Mouse (Mus musculus): Measurements from ENCODE around the gene Naip1. TPM values are rescaled to one million over a fixed set of nuclear protein-coding genes. Genes with fewer than 3 reads are reported as not detected.
"Not testable (repeated sequence)": the region's sequence is repeated elsewhere in the genome, so short reads cannot be mapped to it uniquely, and the experiment has no call there.

Naip1 gene
- polyA plus RNA-seq, 1 experiment = 0.06 TPM

DNA sequence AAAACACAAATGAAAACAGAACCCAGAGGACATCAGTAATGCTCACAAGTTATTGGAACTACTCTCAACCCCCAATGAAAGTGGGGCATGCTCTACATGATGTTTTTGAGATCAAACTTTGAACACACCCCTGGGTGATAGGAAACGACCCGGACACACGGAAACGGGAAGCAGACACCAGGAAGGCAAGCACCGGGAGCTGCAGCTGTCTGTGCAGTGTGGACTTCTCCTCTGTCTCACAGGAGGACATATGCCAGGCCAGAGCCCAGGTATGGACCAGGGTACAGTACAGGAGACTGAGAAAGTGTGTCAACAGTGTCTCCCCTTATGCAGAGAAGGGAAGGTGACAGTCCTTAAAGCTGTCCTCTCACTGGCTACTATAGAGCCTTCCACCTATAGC is 43.5 kb downstream of the Naip1 start:
- Histone ChIP-seq H3K79me2 (ENCODE audit: control insufficient read depth, insufficient read depth) (no peaks in the 10 kb centered on the region), H3ac (ENCODE audit: control insufficient read depth, insufficient read length, low read depth) (no peak overlapping the region), H3K4me3 (ENCODE audit: insufficient read depth, poor library complexity, severe bottlenecking) (no peak overlapping the region), H3K36me3 (ENCODE audit: control insufficient read depth, insufficient read depth) (no peaks in the 10 kb centered on the region), H3K27me3 (ENCODE audit: control insufficient read depth, insufficient read depth, insufficient read length) (peaks cover 13% of the 10 kb centered on the region), H3K79me3 (ENCODE audit: low read depth) (no peaks in the 10 kb centered on the region)
- TF ChIP-seq MYOG (IDR thresholded peaks at IDR 0.05; ENCODE audit: control insufficient read depth, extremely low read depth, insufficient read length) (no peak), FOSL1 (IDR thresholded peaks at IDR 0.05; ENCODE audit: insufficient read depth, low read length, poor library complexity, severe bottlenecking) (no peak), CTCF (IDR thresholded peaks at IDR 0.05; ENCODE audit: control insufficient read depth, insufficient read depth, insufficient read length) (no peak), USF1 (IDR thresholded peaks at IDR 0.05; ENCODE audit: low read depth) (no peak), MAX (IDR thresholded peaks at IDR 0.05) (no peak), MYOD1 (IDR thresholded peaks at IDR 0.05; ENCODE audit: control insufficient read depth, insufficient read length, low read depth) (no peak), CEBPB (IDR thresholded peaks at IDR 0.05; ENCODE audit: low read depth) (no peak)

- Histone ChIP-seq H3K79me2 (ENCODE audit: control insufficient read depth, insufficient read depth) (no peaks in the 10 kb centered on the region), H3ac (ENCODE audit: control insufficient read depth, insufficient read length, low read depth) (no peak overlapping the region), H3K4me3 (ENCODE audit: insufficient read depth, poor library complexity, severe bottlenecking) (no peak overlapping the region), H3K79me3 (ENCODE audit: low read depth) (no peaks in the 10 kb centered on the region), H3K27me3 (ENCODE audit: control insufficient read depth, insufficient read depth, insufficient read length) (peaks cover 17% of the 10 kb centered on the region), H3K36me3 (ENCODE audit: control insufficient read depth, insufficient read depth) (no peaks in the 10 kb centered on the region)
- TF ChIP-seq MAX (IDR thresholded peaks at IDR 0.05) = no peak
- no peak for TF ChIP-seq CTCF (IDR thresholded peaks at IDR 0.05; ENCODE audit: control insufficient read depth, insufficient read depth, insufficient read length)
- no peak for TF ChIP-seq MYOG (IDR thresholded peaks at IDR 0.05; ENCODE audit: control insufficient read depth, extremely low read depth, insufficient read length)
- TF ChIP-seq MYOD1 (IDR thresholded peaks at IDR 0.05; ENCODE audit: control insufficient read depth, insufficient read length, low read depth) = no peak
- no peak for TF ChIP-seq FOSL1 (IDR thresholded peaks at IDR 0.05; ENCODE audit: insufficient read depth, low read length, poor library complexity, severe bottlenecking)
- no peak for TF ChIP-seq USF1 (IDR thresholded peaks at IDR 0.05; ENCODE audit: low read depth)
These were observed 44.4 kb downstream of the Naip1 start for GRCm38 (mm10) chr13:100408242-100408641.

DNA sequence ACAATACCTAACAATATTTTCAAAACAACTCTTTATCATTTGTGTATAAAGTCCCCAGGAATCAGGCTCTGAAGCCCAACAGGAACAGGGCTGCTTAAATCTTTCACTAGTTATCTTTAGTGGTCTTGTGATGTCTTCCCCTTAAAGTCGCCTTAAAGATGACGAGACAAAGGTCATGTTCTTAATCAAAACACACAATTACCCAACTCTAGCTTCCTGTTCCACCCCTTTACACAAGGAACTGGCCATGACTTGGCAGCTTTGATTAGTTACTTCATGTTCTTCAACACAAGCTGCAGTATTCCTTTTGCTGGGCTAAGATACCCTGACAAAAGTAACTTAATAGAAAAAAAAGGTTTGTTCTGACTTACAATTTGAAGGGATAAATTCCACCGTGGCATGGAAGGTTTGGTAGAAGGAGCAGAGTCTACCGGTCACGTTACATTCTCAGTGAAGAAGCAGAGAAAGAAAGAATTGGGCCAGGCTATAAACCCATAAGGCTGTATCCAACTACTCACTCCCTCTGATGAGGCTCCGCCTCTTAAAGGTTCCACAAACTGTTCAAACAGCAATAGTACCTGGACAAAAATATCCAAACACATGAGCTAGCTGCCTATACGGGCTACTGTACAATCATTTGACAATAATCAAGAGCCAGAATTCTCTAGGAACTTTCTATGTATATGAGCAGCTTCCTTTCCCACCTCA is 49.6 kb downstream of the Naip1 start:
- not testable (repeated sequence) for H3K36me3 ChIP-seq (ENCODE audit: control insufficient read depth, insufficient read depth); H3K4me3 ChIP-seq (ENCODE audit: insufficient read depth, poor library complexity, severe bottlenecking); H3K79me2 ChIP-seq (ENCODE audit: control insufficient read depth, insufficient read depth); H3ac ChIP-seq (ENCODE audit: control insufficient read depth, insufficient read length, low read depth); H3K79me3 ChIP-seq (ENCODE audit: low read depth)
- peaks cover 17% of the 10 kb centered on the region for H3K27me3 ChIP-seq (ENCODE audit: control insufficient read depth, insufficient read depth, insufficient read length)

- H3ac ChIP-seq (ENCODE audit: control insufficient read depth, insufficient read length, low read depth); H3K79me3 ChIP-seq (ENCODE audit: low read depth); H3K36me3 ChIP-seq (ENCODE audit: control insufficient read depth, insufficient read depth); H3K27me3 ChIP-seq (ENCODE audit: control insufficient read depth, insufficient read depth, insufficient read length); H3K4me3 ChIP-seq (ENCODE audit: insufficient read depth, poor library complexity, severe bottlenecking); H3K79me2 ChIP-seq (ENCODE audit: control insufficient read depth, insufficient read depth): not testable (repeated sequence)
These were observed 61.6 kb downstream of the Naip1 start for GRCm38 (mm10) chr13:100391021-100391420.

DNA sequence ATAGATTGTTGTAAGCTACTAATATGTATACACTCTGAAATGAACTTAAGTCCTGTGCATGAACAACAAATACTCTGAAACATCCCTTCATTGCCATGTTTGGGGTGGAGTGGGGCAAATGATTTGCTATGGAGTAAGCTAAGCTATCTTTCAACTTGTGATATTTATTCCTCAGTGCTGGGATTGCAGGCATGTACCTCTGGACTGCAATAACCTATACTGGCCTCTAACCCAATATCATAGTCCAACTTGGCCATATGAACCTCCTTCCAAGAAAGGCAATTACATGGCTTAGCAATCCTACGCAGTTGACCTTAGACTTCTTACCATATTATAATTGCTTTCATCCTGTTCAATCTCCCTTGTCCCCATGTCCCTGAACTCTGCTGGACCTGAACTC is 82.1 kb downstream of the Naip1 start:
- TF ChIP-seq MAX (IDR thresholded peaks at IDR 0.05) = no peak
- no peak for TF ChIP-seq CEBPB (IDR thresholded peaks at IDR 0.05; ENCODE audit: low read depth)
- H3K4me3 ChIP-seq (ENCODE audit: insufficient read depth, poor library complexity, severe bottlenecking) = no peak overlapping the region
- no peaks in the 10 kb centered on the region for H3K79me3 ChIP-seq (ENCODE audit: low read depth)
- no peaks in the 10 kb centered on the region for H3K36me3 ChIP-seq (ENCODE audit: control insufficient read depth, insufficient read depth)
- no peaks in the 10 kb centered on the region for H3K79me2 ChIP-seq (ENCODE audit: control insufficient read depth, insufficient read depth)
- no peak overlapping the region for H3ac ChIP-seq (ENCODE audit: control insufficient read depth, insufficient read length, low read depth)
- peaks cover 4% of the 10 kb centered on the region for H3K27me3 ChIP-seq (ENCODE audit: control insufficient read depth, insufficient read depth, insufficient read length)

Other genes starting within 250 kb of the Naip1 start
- gene Naip5, start 206.5 kb downstream of the Naip1 start, polyA plus RNA-seq (2012; fragmentation: generic; extraction: Trizol) = 0.01 TPM
- gene Naip6, start 135.2 kb downstream of the Naip1 start, polyA plus RNA-seq (2012; fragmentation: generic; extraction: Trizol) = 0.05 TPM
- 19.4 TPM for gene Gtf2h2, start 39.7 kb upstream of the Naip1 start, polyA plus RNA-seq (2012; fragmentation: generic; extraction: Trizol)
- gene Ocln, start 99.8 kb upstream of the Naip1 start, polyA plus RNA-seq (2012; fragmentation: generic; extraction: Trizol) = 0.42 TPM
- gene Marveld2, start 164.1 kb upstream of the Naip1 start, polyA plus RNA-seq (2012; fragmentation: generic; extraction: Trizol) = 0.05 TPM
- gene Ak6, start 198.1 kb upstream of the Naip1 start, polyA plus RNA-seq (2012; fragmentation: generic; extraction: Trizol) = 139 TPM
- gene Rad17, start 198.2 kb upstream of the Naip1 start, polyA plus RNA-seq (2012; fragmentation: generic; extraction: Trizol) = 6.2 TPM
- 6.3 TPM for gene Taf9, start 198.7 kb upstream of the Naip1 start, polyA plus RNA-seq (2012; fragmentation: generic; extraction: Trizol)
- gene Ccdc125, start 216.8 kb upstream of the Naip1 start, polyA plus RNA-seq (2012; fragmentation: generic; extraction: Trizol) = 0.01 TPM

All from C2C12 (cell line).